ENCODE assay signal across 17 mouse cellular contexts in genomic region chr12:55051210-55052173, GRCm38 (mm10). TPM values are rescaled to one million over a fixed set of nuclear protein-coding genes. Genes with fewer than 3 reads are reported as not detected.
DNase-seq lines count a peak whose midpoint lies in the region; ATAC-seq and TF ChIP-seq lines count a peak whose summit lies in the region.
"Had no signal": no experiment of that assay in that cellular context is flagged by ENCODE, and none has a peak within 500 bp of the region (broad histone marks: within the 10 kb centered on the region; RNA-seq: fewer than 3 reads in every experiment).

No protein-coding gene starts in this region.

- DNase-seq in heart, postnatal 36 days, result no peak
- peak; percentile 67 for DNase-seq in G1E (ENCODE audit: low spot score)
- DNase-seq in liver, postnatal 0 days, result peak; percentile 45
- DNase-seq in forebrain, embryonic 10.5 days (ENCODE audit: extremely low spot score, low spot score), result no peak
- no peak for DNase-seq in cerebellum, adult 18-20 months
- DNase-seq in kidney, postnatal 4 days, result no peak
- DNase-seq: adrenal gland, postnatal 25 days; cerebellum, adult 8-10 months; kidney, postnatal 14 days; layer of hippocampus, postnatal 36 days; right cerebral cortex, postnatal 25 days; thymus, postnatal 14 days had no signal

- peak overlapping the region; percentile 64 for H3K27ac ChIP-seq in heart, embryonic 11.5 days (ENCODE audit: low read depth, low read length)
- H3K27ac ChIP-seq in liver, postnatal 0 days (ENCODE audit: low read depth), result peak overlapping the region; percentile 79
- H3K27ac ChIP-seq in forebrain, embryonic 10.5 days, result no peak overlapping the region
- H3K27ac ChIP-seq: limb, embryonic 10.5 days; midbrain, embryonic 10.5 days had no signal

- H3K4me1 ChIP-seq in heart, embryonic 11.5 days (ENCODE audit: control insufficient read depth, insufficient read depth, low read length), result peaks cover 3% of the 10 kb centered on the region; the same call in 1 of the 2 replicates
- peaks cover 62% of the 10 kb centered on the region for H3K4me1 ChIP-seq in G1E (ENCODE audit: insufficient read depth, low read depth, low read length)
- peaks cover 76% of the 10 kb centered on the region for H3K4me1 ChIP-seq in erythroblast, embryonic 14.5 days (ENCODE audit: control insufficient read depth)
- H3K4me1 ChIP-seq in liver, postnatal 0 days (ENCODE audit: insufficient read depth), result 0 out of 2 replicates have a peak, but pooled peaks cover 9% of the 10 kb centered on the region
- no peaks in the 10 kb centered on the region for H3K4me1 ChIP-seq in forebrain, embryonic 10.5 days
- H3K4me1 ChIP-seq: limb, embryonic 10.5 days; midbrain, embryonic 10.5 days had no signal

- intact Hi-C loops in heart, postnatal 36 days (cut with DNase I), result no loop called here

- TF ChIP-seq CTCF in G1E (IDR thresholded peaks at IDR 0.05; ENCODE audit: low read depth, low read length), result no peak
- TF ChIP-seq CTCF in liver, postnatal 0 days (IDR thresholded peaks at IDR 0.05; ENCODE audit: low read depth), result no peak

- TF ChIP-seq EP300 in liver, postnatal 0 days (IDR thresholded peaks at IDR 0.05; ENCODE audit: low read depth), result peak; percentile 98

- no peaks in the 10 kb centered on the region for H3K9me3 ChIP-seq in heart, embryonic 11.5 days (replicated peaks; ENCODE audit: control insufficient read depth, low read length)
- no peaks in the 10 kb centered on the region for H3K9me3 ChIP-seq in G1E (replicated peaks)
- peaks cover 3% of the 10 kb centered on the region for H3K9me3 ChIP-seq in erythroblast, embryonic 14.5 days (ENCODE audit: control insufficient read depth, low read length)
- H3K9me3 ChIP-seq in liver, postnatal 0 days (ENCODE audit: low read length), result no peaks in the 10 kb centered on the region
- H3K9me3 ChIP-seq in forebrain, embryonic 10.5 days, result no peaks in the 10 kb centered on the region
- H3K9me3 ChIP-seq: limb, embryonic 10.5 days; midbrain, embryonic 10.5 days had no signal

- H3K36me3 ChIP-seq in heart, embryonic 11.5 days (ENCODE audit: control insufficient read depth, insufficient read depth, low read length), result peaks cover 5% of the 10 kb centered on the region; the same call in 1 of the 2 replicates
- peaks cover 59% of the 10 kb centered on the region for H3K36me3 ChIP-seq in G1E (replicated peaks)
- H3K36me3 ChIP-seq in erythroblast, embryonic 14.5 days (ENCODE audit: control insufficient read depth), result peaks cover 55% of the 10 kb centered on the region
- H3K36me3 ChIP-seq in liver, postnatal 0 days (replicated peaks; ENCODE audit: insufficient read depth, low read length), result 0 out of 2 replicates have a peak, but pooled peaks cover 5% of the 10 kb centered on the region
- H3K36me3 ChIP-seq in forebrain, embryonic 10.5 days (replicated peaks), result peaks cover 25% of the 10 kb centered on the region

- no peak overlapping the region; the same call in 1 of the 2 replicates for H3K4me2 ChIP-seq in heart, embryonic 11.5 days
- H3K4me2 ChIP-seq in liver, postnatal 0 days (ENCODE audit: low read depth, low read length), result peak overlapping the region; percentile 29

- no peaks in the 10 kb centered on the region for H3K27me3 ChIP-seq in heart, embryonic 11.5 days (ENCODE audit: control insufficient read depth, insufficient read depth, low read length)
- H3K27me3 ChIP-seq in G1E (ENCODE audit: insufficient read depth, low read length), result no peaks in the 10 kb centered on the region
- no peaks in the 10 kb centered on the region for H3K27me3 ChIP-seq in erythroblast, embryonic 14.5 days (ENCODE audit: control insufficient read depth)
- H3K27me3 ChIP-seq in liver, postnatal 0 days (ENCODE audit: insufficient read depth, low read length), result no peaks in the 10 kb centered on the region
- no peaks in the 10 kb centered on the region for H3K27me3 ChIP-seq in forebrain, embryonic 10.5 days (ENCODE audit: poor library complexity, severe bottlenecking)

- peak; percentile 88 for ATAC-seq in heart, embryonic 11.5 days (replicated peaks; ENCODE audit: insufficient number of reproducible peaks, low FRiP score, low TSS enrichment)
- peak; percentile 95 for ATAC-seq in G1E (ENCODE audit: extremely low read depth, insufficient number of reproducible peaks, low FRiP score, poor library complexity, severe bottlenecking)
- ATAC-seq in liver, postnatal 0 days, result peak; percentile 95

- WGBS in heart, embryonic 11.5 days (ENCODE audit: insufficient replicate concordance), result 65% methylated on average over 8 of the region's 8 CpGs
- WGBS in liver, postnatal 0 days (ENCODE audit: insufficient replicate concordance), result 58% methylated on average over 8 of the region's 8 CpGs
- 95% methylated on average over 8 of the region's 8 CpGs for whole genome bisulfite sequencing in forebrain, embryonic 10.5 days

- no peak overlapping the region for H3K4me3 ChIP-seq in heart, embryonic 11.5 days (ENCODE audit: low read depth, low read length)
- H3K4me3 ChIP-seq in G1E (ENCODE audit: low read depth, low read length), result peak overlapping the region; percentile 17; the same call in 1 of the 2 replicates
- H3K4me3 ChIP-seq in erythroblast, embryonic 14.5 days (replicated peaks), result peak overlapping the region; percentile 48
- no peak overlapping the region for H3K4me3 ChIP-seq in liver, postnatal 0 days (ENCODE audit: low read depth, low read length)
- no peak overlapping the region for H3K4me3 ChIP-seq in forebrain, embryonic 10.5 days
- H3K4me3 ChIP-seq: limb, embryonic 10.5 days; midbrain, embryonic 10.5 days; myocyte had no signal

- no peak overlapping the region for H3K9ac ChIP-seq in heart, embryonic 11.5 days (ENCODE audit: low read depth, low read length)
- H3K9ac ChIP-seq in liver, postnatal 0 days (replicated peaks), result 0 out of 2 replicates have a peak overlapping the region, but pooled peaks have one; percentile 8

RNA-seq across cellular contexts. Expression of gene 2700097O09Rik, which starts 28.4 kb away (rescaled TPM):
- 25.6 and 31.5 TPM in 2 replicates for polyA plus RNA-seq in heart, embryonic 11.5 days (2014; fragmentation: Nextera tagmentation; extraction: Ambion mirVana)
- 1 to 10 TPM; 9.2 to 9.6 TPM for total RNA-seq in heart, postnatal 36 days (2021)
- total RNA-seq in G1E (2014; fragmentation: Nextera tagmentation) (46.5 and 53.1 TPM in 2 replicates), G1E (2017) (42.5 and 42.8 TPM in 2 replicates)
- 1.5 and 1.7 TPM in 2 replicates for polyA plus RNA-seq in G1E (2012)
- polyA plus RNA-seq in erythroblast, embryonic 14.5 days (2012), result 0.09 and 0.26 TPM in 2 replicates
- polyA plus RNA-seq in liver, postnatal 0 days (2015; fragmentation: Nextera tagmentation; extraction: Ambion mirVana), result 13.2 and 14.0 TPM in 2 replicates
- 45.3 and 49.4 TPM in 2 replicates for polyA plus RNA-seq in forebrain, embryonic 10.5 days (2016; fragmentation: Nextera tagmentation; extraction: Ambion mirVana)

RNA-seq across cellular contexts. Expression of gene Srp54a, which starts 28.6 kb away (rescaled TPM):
- 131 and 159 TPM in 2 replicates for polyA plus RNA-seq in heart, embryonic 11.5 days (2014; fragmentation: Nextera tagmentation; extraction: Ambion mirVana)
- total RNA-seq in heart, postnatal 36 days (2021), result 10 to 100 TPM; 93.0 to 93.9 TPM
- 287 and 299 TPM in 2 replicates for total RNA-seq in G1E (2014; fragmentation: Nextera tagmentation)
- 279 and 303 TPM in 2 replicates for total RNA-seq in G1E (2017)
- 67.6 and 70.2 TPM in 2 replicates for polyA plus RNA-seq in G1E (2012)
- polyA plus RNA-seq in erythroblast, embryonic 14.5 days (2012), result 0.44 and 0.72 TPM in 2 replicates
- polyA plus RNA-seq in liver, postnatal 0 days (2015; fragmentation: Nextera tagmentation; extraction: Ambion mirVana), result 67.0 and 69.3 TPM in 2 replicates
- 140 and 155 TPM in 2 replicates for polyA plus RNA-seq in forebrain, embryonic 10.5 days (2016; fragmentation: Nextera tagmentation; extraction: Ambion mirVana)

RNA-seq across cellular contexts. Expression of gene Baz1a, which starts 37.3 kb away (rescaled TPM):
- 11.4 and 18.6 TPM in 2 replicates for polyA plus RNA-seq in heart, embryonic 11.5 days (2014; fragmentation: Nextera tagmentation; extraction: Ambion mirVana)
- 10 to 100 TPM in 1 of 2 experiments, 1 to 10 TPM in 1; 8.9 to 14.3 TPM for total RNA-seq in heart, postnatal 36 days (2021)
- total RNA-seq in G1E (2014; fragmentation: Nextera tagmentation) (343 and 370 TPM in 2 replicates), G1E (2017) (138 and 174 TPM in 2 replicates)
- 34.1 and 35.2 TPM in 2 replicates for polyA plus RNA-seq in G1E (2012)
- 2.9 and 3.1 TPM in 2 replicates for polyA plus RNA-seq in erythroblast, embryonic 14.5 days (2012)
- polyA plus RNA-seq in liver, postnatal 0 days (2015; fragmentation: Nextera tagmentation; extraction: Ambion mirVana), result 16.9 and 18.5 TPM in 2 replicates
- polyA plus RNA-seq in forebrain, embryonic 10.5 days (2016; fragmentation: Nextera tagmentation; extraction: Ambion mirVana), result 35.6 and 41.0 TPM in 2 replicates

Comparison
In these comparisons a context has a peak if more than half of its experiments do, and no peak if none do; other contexts are left out.
1. H3K4me3 ChIP-seq: peak in G1E (single experiment) and erythroblast, embryonic 14.5 days (single experiment); none in heart, embryonic 11.5 days (single experiment), liver, postnatal 0 days (single experiment) and forebrain, embryonic 10.5 days (single experiment).
2. DNase-seq: peak in G1E (single experiment) and liver, postnatal 0 days (single experiment); none in heart, postnatal 36 days (0 of 2), forebrain, embryonic 10.5 days (single experiment), cerebellum, adult 18-20 months (0 of 2) and kidney, postnatal 4 days (0 of 2).
3. RNA of gene Srp54a, which starts 28.6 kb away (polyA plus RNA-seq): 140 to 155 TPM in forebrain, embryonic 10.5 days, 131 to 159 TPM in heart, embryonic 11.5 days, 67.6 to 70.2 TPM in G1E and 67.0 to 69.3 TPM in liver, postnatal 0 days; 0.44 to 0.72 TPM in erythroblast, embryonic 14.5 days; every median in the first group is over 10 times any median in the second.
4. Peak in every context shown above with its lines, with median percentiles within 50 percentile points of each other: ATAC-seq.